Mouse (Mus musculus) monocyte, adult 2 months (primary cell): Measurements from ENCODE around the gene Ttn.
"Not testable (repeated sequence)": the region's sequence is repeated elsewhere in the genome, so short reads cannot be mapped to it uniquely, and the experiment has no call there.

ENCODE experiments used
- DNase-seq, 2 experiments: peaks; one replicate each; pipeline ENCODE4 v3.0.0; 2022; ENCODE audit warnings: low spot score in 2 of 2, low read depth in 1 of 2

Ttn gene

GRCm38 (mm10) chr2:76982391-76983145 is at the start of gene Ttn:
Ttn (minus strand) TSS chr2:76982547.
- no peak for DNase-seq

GRCm38 (mm10) chr2:77020649-77021048 is 38.3 kb upstream of the Ttn start:
- DNase-seq, result no peak

- no peak for DNase-seq
Measured at GRCm38 (mm10) chr2:77017735-77018134, 35.4 kb upstream of the Ttn start.

- DNase-seq, result not testable (repeated sequence)
Measured at GRCm38 (mm10) chr2:77013449-77013848, 31.1 kb upstream of the Ttn start.

- no peak for DNase-seq
Measured at GRCm38 (mm10) chr2:77011981-77012380, 29.6 kb upstream of the Ttn start.

- no peak for DNase-seq
Measured at GRCm38 (mm10) chr2:77007015-77007414, 24.7 kb upstream of the Ttn start.

- no peak for DNase-seq
Measured at GRCm38 (mm10) chr2:77003148-77003547, 20.8 kb upstream of the Ttn start.

GRCm38 (mm10) chr2:76998351-76998750 is 16.0 kb upstream of the Ttn start:
- DNase-seq, result no peak

GRCm38 (mm10) chr2:76992493-76993201 is 10.3 kb upstream of the Ttn start:
- DNase-seq, result no peak

GRCm38 (mm10) chr2:76987317-76987716 is 5.0 kb upstream of the Ttn start:
- DNase-seq, result no peak

- no peak for DNase-seq
Measured at GRCm38 (mm10) chr2:76984384-76984783, 2.0 kb upstream of the Ttn start.

- no peak for DNase-seq
Measured at GRCm38 (mm10) chr2:76983601-76984000, 1.3 kb upstream of the Ttn start.

GRCm38 (mm10) chr2:76981717-76982116 is 630 bp downstream of the Ttn start:
- no peak for DNase-seq

GRCm38 (mm10) chr2:76980146-76980545 is 2.2 kb downstream of the Ttn start:
- DNase-seq, result no peak

GRCm38 (mm10) chr2:76977650-76978049 is 4.7 kb downstream of the Ttn start:
- DNase-seq, result no peak

GRCm38 (mm10) chr2:76972051-76972450 is 10.3 kb downstream of the Ttn start:
- no peak for DNase-seq

GRCm38 (mm10) chr2:76971069-76971468 is 11.3 kb downstream of the Ttn start:
- no peak for DNase-seq

GRCm38 (mm10) chr2:76970669-76971068 is 11.7 kb downstream of the Ttn start:
- no peak for DNase-seq

GRCm38 (mm10) chr2:76970204-76970603 is 12.1 kb downstream of the Ttn start:
- no peak for DNase-seq

- DNase-seq, result no peak
Measured at GRCm38 (mm10) chr2:76969637-76970036, 12.7 kb downstream of the Ttn start.

GRCm38 (mm10) chr2:76968919-76969318 is 13.4 kb downstream of the Ttn start:
- DNase-seq, result no peak

GRCm38 (mm10) chr2:76966582-76966981 is 15.8 kb downstream of the Ttn start:
- DNase-seq, result no peak

- DNase-seq, result no peak
Measured at GRCm38 (mm10) chr2:76966013-76966412, 16.3 kb downstream of the Ttn start.
